Mouse (Mus musculus) lung, embryonic 15.5 days (tissue): ENCODE measurements around the gene Gm15517. TPM values are rescaled to one million over a fixed set of nuclear protein-coding genes. Genes with fewer than 3 reads are reported as not detected.
A peak's percentile ranks its signal among the peaks of the same experiment; 100 is the strongest.

Experiments used
- ATAC-seq: fragments of 200-750 bp; cut with Nextera tagmentation; 2 replicates; pipeline ENCODE4 v1.8.0; 2017; ENCODE audit warnings: moderate number of reproducible peaks, borderline replicate concordance; ENCODE audit not compliant: low FRiP score, low TSS enrichment; ENCODE audit errors: extremely low read depth
- H3K27ac ChIP-seq: fragments of 300-500 bp; sonication (generic); 2 replicates; pipeline ENCODE4 v1.5.1; 2015; ENCODE audit warnings: moderate library complexity, mild to moderate bottlenecking, inconsistent platforms
- H3K27me3 ChIP-seq: fragments of 300-500 bp; sonication (generic); 2 replicates; pipeline ENCODE4 v1.6.1; 2015; ENCODE audit warnings: inconsistent platforms
- H3K36me3 ChIP-seq: fragments of 300-500 bp; sonication (generic); 2 replicates; pipeline ENCODE4 v1.6.1; 2015; ENCODE audit warnings: inconsistent platforms
- H3K4me1 ChIP-seq: fragments of 300-500 bp; sonication (generic); 2 replicates; pipeline ENCODE4 v1.6.1; 2015; ENCODE audit warnings: inconsistent platforms
- H3K4me2 ChIP-seq: fragments of 300-500 bp; sonication (generic); 2 replicates; pipeline ENCODE4 v1.6.1; 2015; ENCODE audit warnings: inconsistent platforms, mild to moderate bottlenecking, moderate library complexity
- H3K4me3 ChIP-seq: fragments of 300-500 bp; sonication (generic); 2 replicates; pipeline ENCODE4 v1.5.1; 2015; ENCODE audit warnings: mild to moderate bottlenecking, inconsistent platforms
- H3K9ac ChIP-seq: fragments of 300-500 bp; sonication (generic); 2 replicates; pipeline ENCODE4 v1.6.1; 2015; ENCODE audit warnings: inconsistent platforms
- H3K9me3 ChIP-seq: fragments of 300-500 bp; sonication (generic); 2 replicates; pipeline ENCODE4 v1.6.1; 2016; ENCODE audit warnings: inconsistent platforms
- WGBS: fragments of 180-500 bp; shearing (Covaris S2); methylation state at CpG from one replicate; pipeline ENCODE4 v1.1.7; 2015; 5-methylcytosine and 5-hydroxymethylcytosine counted together
- polyA plus RNA-seq: library from polyadenylated mRNA; unstranded; fragments of >200 nt; fragmentation: Nextera tagmentation; extraction: Ambion mirVana; gene quantifications from 2 replicates; pipeline ENCODE4 v1.2.1, GENCODE M21; 2015

Gene Gm15517
- polyA plus RNA-seq, 1 experiment from 2014 or later = not detected

DNA sequence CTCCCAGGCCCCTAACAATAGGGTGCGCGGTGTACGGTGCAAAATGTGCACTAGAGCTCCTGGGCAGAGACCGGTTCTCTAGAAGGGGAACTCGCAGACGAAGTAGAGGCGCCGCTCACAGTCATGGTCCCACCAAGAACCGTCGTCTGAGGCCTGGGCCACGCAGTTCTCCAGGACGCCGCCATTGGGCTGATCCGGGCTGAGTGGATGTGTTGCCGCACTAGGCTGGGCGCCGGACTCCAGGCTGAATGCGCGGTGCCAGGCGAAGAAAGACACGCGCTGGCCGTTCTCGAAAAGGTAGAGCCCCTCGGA, 43.2 kb downstream of the Gm15517 start:
- peak; percentile 11 for ATAC-seq
- Histone ChIP-seq H3K36me3 (no peaks in the 10 kb centered on the region), H3K27me3 (peaks cover 21% of the 10 kb centered on the region; the same call in 1 of the 2 replicates), H3K27ac (peak overlapping the region; percentile 94), H3K4me1 (peaks cover 7% of the 10 kb centered on the region), H3K9ac (peak overlapping the region; percentile 94), H3K4me2 (peak overlapping the region; percentile 59), H3K9me3 (no peaks in the 10 kb centered on the region), H3K4me3 (peak overlapping the region; percentile 75)
- 3% methylated on average over 25 of the region's 25 CpGs for WGBS

- H3K9me3 ChIP-seq = no peaks in the 10 kb centered on the region
- no peaks in the 10 kb centered on the region for H3K36me3 ChIP-seq
- peak overlapping the region; percentile 59 for H3K4me2 ChIP-seq
- H3K27ac ChIP-seq = peak overlapping the region; percentile 94
- WGBS = under 1% methylated on average over 49 of the region's 49 CpGs
- H3K4me3 ChIP-seq = peak overlapping the region; percentile 75
- peaks cover 7% of the 10 kb centered on the region for H3K4me1 ChIP-seq
- H3K9ac ChIP-seq = peak overlapping the region; percentile 94
- ATAC-seq = peak; percentile 95
- H3K27me3 ChIP-seq = peaks cover 25% of the 10 kb centered on the region; the same call in 1 of the 2 replicates
These were observed 43.8 kb downstream of the Gm15517 start for GRCm38 (mm10) chr7:44304775-44305641.

- H3K9ac ChIP-seq = no peak overlapping the region
- no peaks in the 10 kb centered on the region for H3K9me3 ChIP-seq
- H3K4me3 ChIP-seq = peak overlapping the region; percentile 75
- H3K27ac ChIP-seq = peak overlapping the region; percentile 49; the same call in 1 of the 2 replicates
- peaks cover 32% of the 10 kb centered on the region; the same call in 1 of the 2 replicates for H3K27me3 ChIP-seq
- peak overlapping the region; percentile 59 for H3K4me2 ChIP-seq
- ATAC-seq = no peak
- 11% methylated on average over 16 of the region's 16 CpGs for WGBS
- no peaks in the 10 kb centered on the region for H3K36me3 ChIP-seq
- H3K4me1 ChIP-seq = peaks cover 13% of the 10 kb centered on the region
These were observed 44.4 kb downstream of the Gm15517 start for GRCm38 (mm10) chr7:44305686-44306085.

GRCm38 (mm10) chr7:44306516-44307240, 45.4 kb downstream of the Gm15517 start, which contains the start of gene Clec11a:
Clec11a (minus strand) TSS chr7:44306902.
- peak within 1 kb of the TSS; percentile 49; the same call in 1 of the 2 replicates for H3K27ac ChIP-seq
- peaks cover 41% of the 10 kb centered on the region; the same call in 1 of the 2 replicates for H3K27me3 ChIP-seq
- H3K4me1 ChIP-seq = peaks cover 21% of the 10 kb centered on the region
- peak within 1 kb of the TSS; percentile 59 for H3K4me2 ChIP-seq
- peak within 1 kb of the TSS; percentile 75 for H3K4me3 ChIP-seq
- H3K9ac ChIP-seq = no peak within 1 kb of the TSS
- no peaks in the 10 kb centered on the region for H3K9me3 ChIP-seq
- H3K36me3 ChIP-seq = no peaks in the 10 kb centered on the region
- no peak for ATAC-seq
- WGBS = 65% methylated on average over 6 of the region's 6 CpGs

GRCm38 (mm10) chr7:44307261-44308020, 46.2 kb downstream of the Gm15517 start:
- Histone ChIP-seq H3K4me1 (peaks cover 21% of the 10 kb centered on the region), H3K9me3 (no peaks in the 10 kb centered on the region), H3K4me2 (no peak overlapping the region), H3K36me3 (no peaks in the 10 kb centered on the region), H3K4me3 (no peak overlapping the region), H3K9ac (no peak overlapping the region), H3K27ac (no peak overlapping the region; the same call in 1 of the 2 replicates), H3K27me3 (peaks cover 48% of the 10 kb centered on the region)
- no peak for ATAC-seq
- 39% methylated on average over 9 of the region's 9 CpGs for WGBS

DNA sequence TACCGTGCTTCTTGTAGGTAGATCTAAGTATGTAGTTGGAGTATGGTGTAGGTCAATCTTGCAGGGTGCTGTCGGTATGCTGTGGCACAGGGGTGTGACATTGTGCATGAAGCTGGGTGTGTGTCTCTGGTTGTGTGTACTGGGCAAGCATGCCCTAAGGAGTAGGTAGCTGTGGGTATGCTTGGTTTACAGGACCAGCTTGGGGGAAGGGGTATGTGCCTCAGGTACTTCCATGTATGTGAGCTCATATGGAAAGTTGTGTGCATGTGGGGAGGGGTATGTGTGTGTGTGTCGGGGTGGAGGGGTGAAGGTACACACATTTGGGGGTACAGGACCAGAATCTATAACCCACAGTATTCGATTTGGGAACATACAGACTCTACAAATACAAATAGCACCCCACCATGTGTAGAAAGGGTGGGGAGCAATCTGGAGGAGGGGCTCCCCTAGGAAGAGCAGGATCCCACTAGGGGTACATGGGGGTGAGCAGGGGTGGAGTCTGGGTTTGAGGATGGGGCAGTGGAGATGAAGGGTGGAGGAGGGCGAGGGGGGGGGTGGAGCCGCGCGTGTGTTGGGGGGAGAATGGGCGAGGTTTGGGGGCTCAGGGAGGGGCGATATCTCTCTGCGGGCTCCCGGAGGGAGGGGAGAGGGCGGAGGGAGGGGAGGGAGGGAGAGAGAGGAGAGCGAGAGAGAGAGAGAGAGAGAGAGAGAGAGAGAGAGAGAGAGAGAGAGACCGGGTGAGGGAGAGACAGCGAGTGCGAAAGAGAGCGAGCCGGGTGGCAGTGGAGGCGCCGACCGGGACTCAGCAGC, 48.4 kb downstream of the Gm15517 start, which contains the start of gene Shank1:
Gene Shank1 (plus strand): TSS at position 779 of the 810 bp plus-strand sequence.
- Histone ChIP-seq H3K4me3 (peak within 1 kb of the TSS; percentile 44), H3K9ac (peak within 1 kb of the TSS; percentile 32), H3K4me2 (peak within 1 kb of the TSS; percentile 96), H3K4me1 (peaks cover 21% of the 10 kb centered on the region), H3K27me3 (peaks cover 54% of the 10 kb centered on the region), H3K27ac (no peak within 1 kb of the TSS), H3K36me3 (no peaks in the 10 kb centered on the region), H3K9me3 (no peaks in the 10 kb centered on the region)
- no peak for ATAC-seq
- 11% methylated on average over 19 of the region's 22 CpGs for WGBS

GRCm38 (mm10) chr7:44310285-44310877, 49.1 kb downstream of the Gm15517 start:
- Histone ChIP-seq H3K36me3 (no peaks in the 10 kb centered on the region), H3K9me3 (no peaks in the 10 kb centered on the region), H3K27me3 (peaks cover 54% of the 10 kb centered on the region), H3K4me1 (peaks cover 21% of the 10 kb centered on the region), H3K9ac (peak overlapping the region; percentile 32), H3K4me3 (peak overlapping the region; percentile 44), H3K27ac (no peak overlapping the region), H3K4me2 (peak overlapping the region; percentile 96)
- WGBS = 3% methylated on average over 36 of the region's 40 CpGs
- ATAC-seq = peak; percentile 9

- peaks cover 54% of the 10 kb centered on the region for H3K27me3 ChIP-seq
These were observed 49.8 kb downstream of the Gm15517 start for GRCm38 (mm10) chr7:44310878-44311712.

More at GRCm38 (mm10) chr7:44310878-44311712, 49.8 kb downstream of the Gm15517 start:
- peak overlapping the region; percentile 32; the same call in 1 of the 2 replicates for H3K9ac ChIP-seq
- H3K27ac ChIP-seq = no peak overlapping the region
- 2% methylated on average over 38 of the region's 38 CpGs for WGBS
- no peaks in the 10 kb centered on the region for H3K9me3 ChIP-seq
- H3K4me1 ChIP-seq = peaks cover 15% of the 10 kb centered on the region
- no peaks in the 10 kb centered on the region for H3K36me3 ChIP-seq
- peak; percentile 33; the same call in 1 of the 2 replicates for ATAC-seq
- H3K4me2 ChIP-seq = peak overlapping the region; percentile 96
- H3K4me3 ChIP-seq = peak overlapping the region; percentile 44
